Mouse (Mus musculus) adrenal gland, adult 2 months (tissue): ENCODE results near the gene Cd248. TPM values are rescaled to one million over a fixed set of nuclear protein-coding genes. Genes with fewer than 3 reads are reported as not detected.
"Not testable (repeated sequence)": the region's sequence is repeated elsewhere in the genome, so short reads cannot be mapped to it uniquely, and the experiment has no call there.

Source experiments
- DNase-seq: peaks from one replicate; pipeline ENCODE4 v3.0.0; 2021
- polyA plus RNA-seq: library from polyadenylated mRNA; depleted of rRNA; stranded (reverse); fragments of >200 nt; gene quantifications from 2 replicates; pipeline ENCODE4 v1.2.3, GENCODE M21; 2012
- total RNA-seq, 2 experiments: library from RNA; stranded (reverse); gene quantifications; 2 replicates each; pipeline ENCODE4 v1.2.3; 2021

Gene Cd248
- total and polyA plus RNA-seq, 3 experiments: 10.4 to 24.1 (median 19.8) TPM

- no peak for DNase-seq
Measured at GRCm38 (mm10) chr19:5079279-5079678, 11.4 kb downstream of the Cd248 start.

- no peak for DNase-seq
Measured at GRCm38 (mm10) chr19:5082005-5082404, 14.1 kb downstream of the Cd248 start.

GRCm38 (mm10) chr19:5082596-5082995 lies 14.7 kb downstream of the Cd248 start:
- DNase-seq: no peak

GRCm38 (mm10) chr19:5083961-5084833 lies 16.3 kb downstream of the Cd248 start:
- DNase-seq: no peak

GRCm38 (mm10) chr19:5084834-5085144 lies 16.9 kb downstream of the Cd248 start:
- no peak for DNase-seq

GRCm38 (mm10) chr19:5085145-5085863 lies 17.4 kb downstream of the Cd248 start, which contains the start of gene Tmem151a:
Gene Tmem151a, minus strand, starts transcription at chr19:5085531.
- DNase-seq: peak; percentile 83

- not testable (repeated sequence) for DNase-seq
Measured at GRCm38 (mm10) chr19:5086533-5086932, 18.7 kb downstream of the Cd248 start.

- peak; percentile 95 for DNase-seq
Measured at GRCm38 (mm10) chr19:5087884-5088728, 20.2 kb downstream of the Cd248 start, which contains the start of gene Yif1a. Gene Yif1a, plus strand, starts transcription at chr19:5088538.

- DNase-seq: no peak
Measured at GRCm38 (mm10) chr19:5089324-5089723, 21.4 kb downstream of the Cd248 start.

- no peak for DNase-seq
Measured at GRCm38 (mm10) chr19:5092083-5092482, 24.2 kb downstream of the Cd248 start.

- DNase-seq: no peak
Measured at GRCm38 (mm10) chr19:5093481-5094242, 25.8 kb downstream of the Cd248 start.

GRCm38 (mm10) chr19:5094243-5094632 lies 26.4 kb downstream of the Cd248 start:
- peak; percentile 92 for DNase-seq

- DNase-seq: no peak
Measured at GRCm38 (mm10) chr19:5094746-5095417, 27.0 kb downstream of the Cd248 start.

GRCm38 (mm10) chr19:5095887-5096474 lies 28.1 kb downstream of the Cd248 start:
- DNase-seq: no peak

- DNase-seq: no peak
Measured at GRCm38 (mm10) chr19:5097521-5098362, 29.9 kb downstream of the Cd248 start.

GRCm38 (mm10) chr19:5098363-5099143 lies 30.7 kb downstream of the Cd248 start, which contains the start of gene Cnih2:
Gene Cnih2, minus strand, starts transcription at chr19:5098521.
- peak; percentile 81 for DNase-seq

- peak; percentile 43 for DNase-seq
Measured at GRCm38 (mm10) chr19:5106074-5106473, 38.2 kb downstream of the Cd248 start.

GRCm38 (mm10) chr19:5106731-5107191 lies 38.9 kb downstream of the Cd248 start, which contains the start of gene Rab1b:
Gene Rab1b, minus strand, starts transcription at chr19:5107072.
- DNase-seq: peak; percentile 98
